Mouse (Mus musculus) telencephalon, adult 2 months (tissue): ENCODE results near the gene D10Jhu81e.
"Not testable (repeated sequence)": the region's sequence is repeated elsewhere in the genome, so short reads cannot be mapped to it uniquely, and the experiment has no call there.

Experiments used
- DNase-seq: peaks from one replicate; pipeline ENCODE4 v3.0.0-alpha.2; 2011; ENCODE audit warnings: low read depth, low spot score

D10Jhu81e gene

GRCm38 (mm10) chr10:78169281-78170042, at the start of gene D10Jhu81e:
Gene D10Jhu81e (minus strand): TSS chr10:78169782.
- peak; percentile 96 for DNase-seq

GRCm38 (mm10) chr10:78218576-78218975, 49.0 kb upstream of the D10Jhu81e start:
- DNase-seq = no peak

- DNase-seq = no peak
Observed at GRCm38 (mm10) chr10:78216376-78217083, 46.9 kb upstream of the D10Jhu81e start.

GRCm38 (mm10) chr10:78214371-78214770, 44.8 kb upstream of the D10Jhu81e start:
- DNase-seq = no peak

- no peak for DNase-seq
Observed at GRCm38 (mm10) chr10:78211311-78211710, 41.7 kb upstream of the D10Jhu81e start.

- DNase-seq = no peak
Observed at GRCm38 (mm10) chr10:78201182-78201581, 31.6 kb upstream of the D10Jhu81e start.

GRCm38 (mm10) chr10:78192933-78193332, 23.4 kb upstream of the D10Jhu81e start:
- no peak for DNase-seq

- not testable (repeated sequence) for DNase-seq
Observed at GRCm38 (mm10) chr10:78186076-78186475, 16.5 kb upstream of the D10Jhu81e start.

- no peak for DNase-seq
Observed at GRCm38 (mm10) chr10:78185381-78185725, 15.8 kb upstream of the D10Jhu81e start.

- DNase-seq = peak; percentile 93
Observed at GRCm38 (mm10) chr10:78184531-78185380, 15.2 kb upstream of the D10Jhu81e start, which contains the start of gene Pwp2. Gene Pwp2 (minus strand): TSS chr10:78185149.

GRCm38 (mm10) chr10:78183577-78183976, 14.0 kb upstream of the D10Jhu81e start:
- no peak for DNase-seq

GRCm38 (mm10) chr10:78182321-78182720, 12.7 kb upstream of the D10Jhu81e start:
- DNase-seq = no peak

- DNase-seq = no peak
Observed at GRCm38 (mm10) chr10:78174474-78174873, 4.9 kb upstream of the D10Jhu81e start.

- no peak for DNase-seq
Observed at GRCm38 (mm10) chr10:78171581-78171980, 2.0 kb upstream of the D10Jhu81e start.

GRCm38 (mm10) chr10:78171057-78171456, 1.5 kb upstream of the D10Jhu81e start:
- no peak for DNase-seq

- DNase-seq = no peak
Observed at GRCm38 (mm10) chr10:78170445-78170844, 863 bp upstream of the D10Jhu81e start.

GRCm38 (mm10) chr10:78168792-78169191, 790 bp downstream of the D10Jhu81e start:
- no peak for DNase-seq

- DNase-seq = no peak
Observed at GRCm38 (mm10) chr10:78167775-78168174, 1.8 kb downstream of the D10Jhu81e start.

- DNase-seq = no peak
Observed at GRCm38 (mm10) chr10:78167333-78167732, 2.2 kb downstream of the D10Jhu81e start.

GRCm38 (mm10) chr10:78165256-78166005, 4.2 kb downstream of the D10Jhu81e start:
- no peak for DNase-seq

- DNase-seq = no peak
Observed at GRCm38 (mm10) chr10:78164786-78165185, 4.8 kb downstream of the D10Jhu81e start.
